ENCODE assay signal across 24 mouse cellular contexts in genomic region chr12:91205550-91205949, GRCm38 (mm10).
A peak's percentile ranks its signal among the peaks of the same experiment; 100 is the strongest.
DNase-seq lines count a peak whose midpoint lies in the region; ATAC-seq and TF ChIP-seq lines count a peak whose summit lies in the region.
"Had no signal": no experiment of that assay in that cellular context is flagged by ENCODE, and none has a peak within 500 bp of the region (broad histone marks: within the 10 kb centered on the region; RNA-seq: fewer than 3 reads in every experiment).

No protein-coding gene starts in this region.

- WGBS in liver, embryonic 11.5 days: 55% methylated on average over 3 of the region's 3 CpGs
- WGBS in liver, postnatal 0 days (ENCODE audit: insufficient replicate concordance): 53% methylated on average over 3 of the region's 3 CpGs
- WGBS in liver, embryonic 15.5 days (ENCODE audit: insufficient replicate concordance): 32% methylated on average over 3 of the region's 3 CpGs

- TF ChIP-seq EP300 in liver, postnatal 0 days (IDR thresholded peaks at IDR 0.05; ENCODE audit: low read depth): no peak
- TF ChIP-seq EP300 in MEL (IDR thresholded peaks at IDR 0.05; ENCODE audit: low read depth in 1 of 2, low read length in 2 of 2): peak; percentile 58 to 79; a peak in 3 of 4 replicates

- ATAC-seq in liver, embryonic 11.5 days (replicated peaks; ENCODE audit: low FRiP score): peak; percentile 82
- no peak for ATAC-seq in liver, postnatal 0 days
- peak; percentile 51; the same call in 1 of the 2 replicates for ATAC-seq in liver, embryonic 15.5 days (ENCODE audit: insufficient read depth)
- ATAC-seq: forebrain, embryonic 14.5 days; hindbrain, postnatal 0 days had no signal

- no peaks in the 10 kb centered on the region for H3K9me3 ChIP-seq in liver, embryonic 11.5 days (ENCODE audit: control insufficient read depth, low read length)
- H3K9me3 ChIP-seq in liver, postnatal 0 days (ENCODE audit: low read length): no peaks in the 10 kb centered on the region
- no peaks in the 10 kb centered on the region for H3K9me3 ChIP-seq in MEL (replicated peaks; ENCODE audit: insufficient read depth, low read length)
- H3K9me3 ChIP-seq in liver, embryonic 15.5 days (replicated peaks): no peaks in the 10 kb centered on the region
- H3K9me3 ChIP-seq: embryonic facial prominence, embryonic 15.5 days; forebrain, embryonic 10.5 days; heart, embryonic 15.5 days; hindbrain, embryonic 13.5 days had no signal

- no peak for TF ChIP-seq CTCF in liver, postnatal 0 days (IDR thresholded peaks at IDR 0.05; ENCODE audit: low read depth)
- no peak for TF ChIP-seq CTCF in MEL (IDR thresholded peaks at IDR 0.05 in 2 of 3, conservative IDR thresholded peaks at IDR 0.05 in 1 of 3; ENCODE audit: control insufficient read depth in 1 of 3, insufficient read depth in 1 of 3, low read depth in 2 of 3, low read length in 3 of 3, poor library complexity in 1 of 3, severe bottlenecking in 1 of 3)

- H3K4me3 ChIP-seq in liver, embryonic 11.5 days (ENCODE audit: low read depth, low read length): no peak overlapping the region
- no peak overlapping the region for H3K4me3 ChIP-seq in liver, postnatal 0 days (ENCODE audit: low read depth, low read length)
- no peak overlapping the region for H3K4me3 ChIP-seq in MEL (ENCODE audit: control insufficient read depth in 1 of 2, insufficient read depth in 1 of 2, low read depth in 2 of 2, low read length in 2 of 2)
- no peak overlapping the region for H3K4me3 ChIP-seq in liver, embryonic 15.5 days (replicated peaks)
- H3K4me3 ChIP-seq: embryonic facial prominence, embryonic 15.5 days; erythroblast, embryonic 14.5 days; forebrain, embryonic 10.5 days; heart, adult 2 months; heart, embryonic 15.5 days; hindbrain, embryonic 13.5 days had no signal

- H3K27ac ChIP-seq in liver, embryonic 11.5 days (ENCODE audit: low read depth, low read length): no peak overlapping the region
- no peak overlapping the region for H3K27ac ChIP-seq in liver, postnatal 0 days (ENCODE audit: low read depth)
- H3K27ac ChIP-seq in MEL (ENCODE audit: control insufficient read depth, low read depth, low read length): no peak overlapping the region
- H3K27ac ChIP-seq in liver, embryonic 15.5 days (replicated peaks): no peak overlapping the region
- H3K27ac ChIP-seq: embryonic facial prominence, embryonic 15.5 days; forebrain, embryonic 10.5 days; heart, adult 2 months; heart, embryonic 15.5 days; hindbrain, embryonic 13.5 days; hindbrain, postnatal 0 days had no signal

- no peaks in the 10 kb centered on the region for H3K27me3 ChIP-seq in liver, embryonic 11.5 days (replicated peaks; ENCODE audit: control insufficient read depth, insufficient read depth, low read length)
- no peaks in the 10 kb centered on the region for H3K27me3 ChIP-seq in liver, postnatal 0 days (ENCODE audit: insufficient read depth, low read length)
- no peaks in the 10 kb centered on the region for H3K27me3 ChIP-seq in MEL (ENCODE audit: control insufficient read depth in 1 of 2, insufficient read depth in 2 of 2, low read length in 2 of 2)
- no peaks in the 10 kb centered on the region for H3K27me3 ChIP-seq in liver, embryonic 15.5 days
- H3K27me3 ChIP-seq: embryonic facial prominence, embryonic 15.5 days; heart, embryonic 15.5 days; hindbrain, embryonic 13.5 days had no signal

- TF ChIP-seq RAD21 in MEL (IDR thresholded peaks at IDR 0.05; ENCODE audit: low read depth, low read length): no peak

- H3K79me2 ChIP-seq in MEL (ENCODE audit: control insufficient read depth, insufficient read depth, low read length, poor library complexity): no peaks in the 10 kb centered on the region

- H3K9ac ChIP-seq in liver, embryonic 11.5 days (ENCODE audit: low read depth, low read length): no peak overlapping the region
- no peak overlapping the region for H3K9ac ChIP-seq in liver, postnatal 0 days (replicated peaks)
- no peak overlapping the region for H3K9ac ChIP-seq in MEL (ENCODE audit: control insufficient read depth, low read depth, low read length, poor library complexity, severe bottlenecking)
- no peak overlapping the region for H3K9ac ChIP-seq in liver, embryonic 15.5 days
- H3K9ac ChIP-seq: embryonic facial prominence, embryonic 15.5 days; heart, embryonic 15.5 days; hindbrain, embryonic 13.5 days had no signal

- no peak overlapping the region for H3K4me2 ChIP-seq in liver, embryonic 11.5 days
- no peak overlapping the region for H3K4me2 ChIP-seq in liver, postnatal 0 days (ENCODE audit: low read depth, low read length)
- no peak overlapping the region for H3K4me2 ChIP-seq in liver, embryonic 15.5 days
- H3K4me2 ChIP-seq: embryonic facial prominence, embryonic 15.5 days; heart, embryonic 11.5 days; heart, embryonic 15.5 days; hindbrain, embryonic 13.5 days had no signal

- no peak for TF ChIP-seq POLR2A in MEL (IDR thresholded peaks at IDR 0.05; ENCODE audit: control insufficient read depth in 1 of 2, insufficient read depth in 1 of 2, low read depth in 1 of 2, low read length in 2 of 2, poor library complexity in 1 of 2)

- no peak for DNase-seq in liver, embryonic 11.5 days (ENCODE audit: low spot score)
- DNase-seq in liver, postnatal 0 days: no peak
- peak; percentile 71 for DNase-seq in MEL (ENCODE audit: low read depth, low spot score)
- DNase-seq in c-Kit-positive CD71-positive TER-119-positive erythroid progenitor cells, embryonic 14.5 days (ENCODE audit: low spot score): peak; percentile 40
- DNase-seq in adrenal gland, postnatal 10 days: no peak
- no peak for DNase-seq in spleen, postnatal 10 days (ENCODE audit: low spot score in 2 of 2)
- no peak for DNase-seq in cerebellum, postnatal 14 days
- DNase-seq: adrenal gland, adult 2 months; adrenal gland, postnatal 36 days; cerebellum, adult 18-20 months; cerebellum, adult 9-11 months; embryo, embryonic 11 days; gastrocnemius, postnatal 10 days; heart, adult 2 months; heart, postnatal 14 days had no signal

- no peaks in the 10 kb centered on the region for H3K36me3 ChIP-seq in liver, embryonic 11.5 days (ENCODE audit: control insufficient read depth, insufficient read depth, low read length)
- H3K36me3 ChIP-seq in liver, postnatal 0 days (replicated peaks; ENCODE audit: insufficient read depth, low read length): no peaks in the 10 kb centered on the region
- H3K36me3 ChIP-seq in MEL (ENCODE audit: control insufficient read depth in 1 of 2, insufficient read depth in 2 of 2, low read length in 2 of 2): peaks cover 0 to 11% of the 10 kb centered on the region in 2 experiments; a peak in 3 of 4 replicates
- no peaks in the 10 kb centered on the region for H3K36me3 ChIP-seq in liver, embryonic 15.5 days (replicated peaks)
- H3K36me3 ChIP-seq: embryonic facial prominence, embryonic 15.5 days; forebrain, embryonic 10.5 days; heart, embryonic 15.5 days; hindbrain, embryonic 13.5 days had no signal

- 0 out of 2 replicates have a peak, but pooled peaks cover 2% of the 10 kb centered on the region for H3K4me1 ChIP-seq in liver, embryonic 11.5 days (replicated peaks; ENCODE audit: control insufficient read depth, insufficient read depth, low read length)
- no peaks in the 10 kb centered on the region for H3K4me1 ChIP-seq in liver, postnatal 0 days (ENCODE audit: insufficient read depth)
- H3K4me1 ChIP-seq in MEL (ENCODE audit: control insufficient read depth in 1 of 2, insufficient read depth in 2 of 2, low read length in 2 of 2): no peaks in the 10 kb centered on the region; a peak in 1 of 4 replicates
- H3K4me1 ChIP-seq in liver, embryonic 15.5 days (replicated peaks): 0 out of 2 replicates have a peak, but pooled peaks cover 4% of the 10 kb centered on the region
- H3K4me1 ChIP-seq: embryonic facial prominence, embryonic 15.5 days; heart, embryonic 15.5 days; hindbrain, embryonic 13.5 days had no signal

TF ChIP-seq in MEL, 35 proteins besides CTCF, POLR2A, EP300 and RAD21:
- TF ChIP-seq UBTF (IDR thresholded peaks at IDR 0.05; ENCODE audit: borderline replicate concordance, insufficient read depth, low read depth, low read length): no peak
- no peak for TF ChIP-seq E2F4 (IDR thresholded peaks at IDR 0.05; ENCODE audit: borderline replicate concordance, low read depth, low read length)
- no peak for TF ChIP-seq ZNF384 (IDR thresholded peaks at IDR 0.05; ENCODE audit: low read depth, low read length)
- TF ChIP-seq GATA1 (IDR thresholded peaks at IDR 0.05; ENCODE audit: low read depth, low read length): peak; percentile 73
- TF ChIP-seq NRF1 (IDR thresholded peaks at IDR 0.05; ENCODE audit: insufficient read depth, low read depth, low read length, poor library complexity, severe bottlenecking): no peak
- no peak for TF ChIP-seq TBP (IDR thresholded peaks at IDR 0.05; ENCODE audit: low read depth, low read length)
- TF ChIP-seq KAT2A (conservative IDR thresholded peaks at IDR 0.05; ENCODE audit: low read depth, low read length): no peak
- TF ChIP-seq TAL1 (IDR thresholded peaks at IDR 0.05; ENCODE audit: low read length): peak; percentile 67
- no peak for TF ChIP-seq MXI1 (IDR thresholded peaks at IDR 0.05; ENCODE audit: low read depth, low read length)
- no peak for TF ChIP-seq HCFC1 (IDR thresholded peaks at IDR 0.05; ENCODE audit: low read depth, low read length)
- no peak for TF ChIP-seq USF1 (IDR thresholded peaks at IDR 0.05; ENCODE audit: low read depth, low read length)
- no peak for TF ChIP-seq GABPA (IDR thresholded peaks at IDR 0.05; ENCODE audit: low read depth, low read length)
- TF ChIP-seq ETS1 (IDR thresholded peaks at IDR 0.05; ENCODE audit: low read depth, low read length): 0 out of 2 replicates have a peak, but pooled peaks have one; percentile 30
- no peak for TF ChIP-seq SMC3 (IDR thresholded peaks at IDR 0.05; ENCODE audit: low read depth, low read length)
- no peak for TF ChIP-seq MEF2A (IDR thresholded peaks at IDR 0.05; ENCODE audit: extremely low read depth, insufficient replicate concordance, low read depth, low read length, poor library complexity, severe bottlenecking)
- TF ChIP-seq SIN3A (IDR thresholded peaks at IDR 0.05; ENCODE audit: low read length): no peak
- TF ChIP-seq TCF12 (IDR thresholded peaks at IDR 0.05; ENCODE audit: low read depth, low read length): peak; percentile 59; the same call in 1 of the 2 replicates
- TF ChIP-seq BHLHE40 (IDR thresholded peaks at IDR 0.05; ENCODE audit: borderline replicate concordance, low read depth, low read length): no peak
- no peak for TF ChIP-seq USF2 (IDR thresholded peaks at IDR 0.05; ENCODE audit: borderline replicate concordance in 1 of 2, insufficient read depth in 1 of 2, low read depth in 1 of 2, low read length in 2 of 2)
- 0 out of 2 replicates have a peak, but pooled peaks have one; percentile 45 for TF ChIP-seq JUND (IDR thresholded peaks at IDR 0.05; ENCODE audit: low read depth, low read length)
- TF ChIP-seq RCOR1 (IDR thresholded peaks at IDR 0.05; ENCODE audit: low read depth, low read length): peak; percentile 52
- no peak for TF ChIP-seq MYB (IDR thresholded peaks at IDR 0.05; ENCODE audit: low read depth, low read length)
- no peak for TF ChIP-seq MAX (IDR thresholded peaks at IDR 0.05; ENCODE audit: low read length)
- TF ChIP-seq POLR2AphosphoS2 (IDR thresholded peaks at IDR 0.05; ENCODE audit: low read length): no peak

Comparison
In these comparisons a context has a peak if more than half of its experiments do, and no peak if none do; other contexts are left out.
1. DNase-seq: peak in MEL (single experiment) and c-Kit-positive CD71-positive TER-119-positive erythroid progenitor cells, embryonic 14.5 days (single experiment); none in liver, embryonic 11.5 days (single experiment), liver, postnatal 0 days (single experiment), adrenal gland, postnatal 10 days (single experiment), spleen, postnatal 10 days (0 of 2) and cerebellum, postnatal 14 days (0 of 2).